Mouse (Mus musculus): ENCODE measurements around the gene Sfmbt2. TPM values are rescaled to one million over a fixed set of nuclear protein-coding genes. Genes with fewer than 3 reads are reported as not detected.

Sfmbt2 gene
- polyA plus RNA-seq, 2 experiments from 2014 or later = 1.7 to 3.1 TPM

GRCm38 (mm10) chr2:10569392-10569791 lies 199.1 kb downstream of the Sfmbt2 start:
- no peak for ATAC-seq

- ATAC-seq = no peak
Measured at GRCm38 (mm10) chr2:10572311-10572710, 202.0 kb downstream of the Sfmbt2 start.

- ATAC-seq = no peak
Measured at GRCm38 (mm10) chr2:10575962-10576740, 205.8 kb downstream of the Sfmbt2 start.

GRCm38 (mm10) chr2:10582673-10583072 lies 212.4 kb downstream of the Sfmbt2 start:
- no peak for ATAC-seq

GRCm38 (mm10) chr2:10583103-10583502 lies 212.8 kb downstream of the Sfmbt2 start:
- ATAC-seq = no peak

GRCm38 (mm10) chr2:10591310-10591709 lies 221.0 kb downstream of the Sfmbt2 start:
- ATAC-seq = no peak

GRCm38 (mm10) chr2:10615500-10615899 lies 245.2 kb downstream of the Sfmbt2 start:
- no peak for ATAC-seq

Other genes starting within 250 kb of the Sfmbt2 start
- not detected for gene Itih2, start 239.1 kb upstream of the Sfmbt2 start, polyA plus RNA-seq (2017; shearing (Covaris generic))
- 10 to 100 TPM in 1 of 2 experiments, 1 to 10 TPM in 1; 9.0 to 15.4 TPM for gene Itih5, start 216.9 kb upstream of the Sfmbt2 start, polyA plus RNA-seq (2017; shearing (Covaris generic))